Mouse (Mus musculus) forebrain, embryonic 11.5 days (tissue): ENCODE measurements around the gene Mpig6b. TPM values are rescaled to one million over a fixed set of nuclear protein-coding genes. Genes with fewer than 3 reads are reported as not detected.
A peak's percentile ranks its signal among the peaks of the same experiment; 100 is the strongest.

Experiments used
- ATAC-seq: fragments of 200-750 bp; cut with Nextera tagmentation; replicated peaks from 2 replicates; pipeline ENCODE4 v1.8.0; 2017; ENCODE audit warnings: moderate TSS enrichment; ENCODE audit not compliant: low FRiP score
- DNase-seq: peaks from one replicate; pipeline ENCODE4 v3.0.0-alpha.2; 2017; ENCODE audit warnings: low spot score
- H3K27ac ChIP-seq: fragments of 300-500 bp; sonication (generic); 2 replicates; pipeline ENCODE4 v1.5.1; 2014; ENCODE audit warnings: low read depth, low read length
- H3K27me3 ChIP-seq: fragments of 300-500 bp; sonication (generic); 2 replicates; pipeline ENCODE4 v1.6.1; 2014; ENCODE audit warnings: mild to moderate bottlenecking, low read length, mixed read lengths; ENCODE audit not compliant: control insufficient read depth, insufficient read depth
- H3K36me3 ChIP-seq: fragments of 300-500 bp; sonication (generic); 2 replicates; pipeline ENCODE4 v1.6.1; 2014; ENCODE audit warnings: mild to moderate bottlenecking, low read length, moderate library complexity, mixed read lengths; ENCODE audit not compliant: control insufficient read depth, insufficient read depth
- H3K4me1 ChIP-seq: fragments of 300-500 bp; sonication (generic); replicated peaks from 2 replicates; pipeline ENCODE4 v1.6.1; 2014; ENCODE audit warnings: low read length, mixed read lengths; ENCODE audit not compliant: control insufficient read depth, insufficient read depth
- H3K4me2 ChIP-seq: fragments of 300-500 bp; sonication (generic); 2 replicates; pipeline ENCODE4 v1.6.1; 2014; ENCODE audit warnings: low read depth, mild to moderate bottlenecking, low read length, moderate library complexity, mixed read lengths; ENCODE audit not compliant: severe bottlenecking
- H3K4me3 ChIP-seq: fragments of 300-500 bp; sonication (generic); 2 replicates; pipeline ENCODE4 v1.5.1; 2014; ENCODE audit warnings: low read depth, low read length
- H3K9ac ChIP-seq: fragments of 300-500 bp; sonication (generic); 2 replicates; pipeline ENCODE4 v1.6.1; 2014; ENCODE audit warnings: low read length
- H3K9me3 ChIP-seq: fragments of 300-500 bp; sonication (generic); 2 replicates; pipeline ENCODE4 v1.6.1; 2016; ENCODE audit warnings: low read length, mixed read lengths; ENCODE audit not compliant: control insufficient read depth
- WGBS: fragments of 180-500 bp; shearing (Covaris S2); extraction: QIAGEN DNeasy Blood & Tissue Kit; methylation state at CpG from one replicate; pipeline ENCODE4 v1.1.7; 2014; 5-methylcytosine and 5-hydroxymethylcytosine counted together
- polyA plus RNA-seq: library from polyadenylated mRNA; unstranded; fragments of >200 nt; fragmentation: Nextera tagmentation; extraction: Ambion mirVana; gene quantifications from 2 replicates; pipeline ENCODE4 v1.2.1, GENCODE M21; 2014

Gene Mpig6b
- polyA plus RNA-seq, 1 experiment from 2014 or later, result 1.3 TPM

DNA sequence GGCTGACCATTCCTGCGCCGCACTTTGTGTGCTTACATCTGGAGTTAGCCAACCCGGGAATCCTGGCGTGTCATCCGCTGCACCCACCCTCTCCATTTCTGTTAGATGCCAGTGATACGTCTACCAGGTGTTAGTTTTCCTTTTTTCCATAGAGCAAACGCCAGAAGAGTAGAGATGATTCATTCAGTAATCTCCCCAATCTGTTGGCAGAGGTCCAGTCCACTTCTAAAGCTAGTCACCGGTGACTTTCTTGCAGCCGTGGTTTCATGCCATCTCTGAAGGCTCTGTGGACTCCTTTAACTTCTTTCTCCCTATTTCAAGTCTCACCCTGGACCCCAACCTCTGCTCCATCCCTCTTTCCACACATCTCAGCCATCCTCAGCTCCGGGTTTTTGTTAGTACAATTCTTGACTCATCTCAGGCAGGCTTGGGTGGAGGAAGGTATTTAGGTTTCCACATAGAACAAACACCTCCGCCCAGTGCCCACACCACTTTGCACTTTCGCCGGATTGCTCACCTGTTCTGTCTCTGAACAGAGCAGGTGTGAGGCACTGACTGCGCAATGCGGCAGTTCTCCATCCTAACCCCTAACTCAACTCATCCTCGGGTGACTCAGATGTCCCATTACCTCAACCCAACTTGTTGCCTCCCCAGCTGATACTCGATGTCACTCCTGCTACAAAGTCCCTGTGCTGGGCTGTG, 2.4 kb upstream of the Mpig6b start:
- H3K27ac ChIP-seq, result no peak overlapping the region
- 88% methylated on average over 17 of the region's 17 CpGs for WGBS
- no peaks in the 10 kb centered on the region for H3K36me3 ChIP-seq
- H3K4me2 ChIP-seq, result no peak overlapping the region
- ATAC-seq, result no peak
- DNase-seq, result no peak
- H3K9ac ChIP-seq, result no peak overlapping the region
- H3K4me3 ChIP-seq, result no peak overlapping the region
- peaks cover 14% of the 10 kb centered on the region for H3K27me3 ChIP-seq
- peaks cover 6% of the 10 kb centered on the region; the same call in 1 of the 2 replicates for H3K4me1 ChIP-seq
- H3K9me3 ChIP-seq, result no peaks in the 10 kb centered on the region

DNA sequence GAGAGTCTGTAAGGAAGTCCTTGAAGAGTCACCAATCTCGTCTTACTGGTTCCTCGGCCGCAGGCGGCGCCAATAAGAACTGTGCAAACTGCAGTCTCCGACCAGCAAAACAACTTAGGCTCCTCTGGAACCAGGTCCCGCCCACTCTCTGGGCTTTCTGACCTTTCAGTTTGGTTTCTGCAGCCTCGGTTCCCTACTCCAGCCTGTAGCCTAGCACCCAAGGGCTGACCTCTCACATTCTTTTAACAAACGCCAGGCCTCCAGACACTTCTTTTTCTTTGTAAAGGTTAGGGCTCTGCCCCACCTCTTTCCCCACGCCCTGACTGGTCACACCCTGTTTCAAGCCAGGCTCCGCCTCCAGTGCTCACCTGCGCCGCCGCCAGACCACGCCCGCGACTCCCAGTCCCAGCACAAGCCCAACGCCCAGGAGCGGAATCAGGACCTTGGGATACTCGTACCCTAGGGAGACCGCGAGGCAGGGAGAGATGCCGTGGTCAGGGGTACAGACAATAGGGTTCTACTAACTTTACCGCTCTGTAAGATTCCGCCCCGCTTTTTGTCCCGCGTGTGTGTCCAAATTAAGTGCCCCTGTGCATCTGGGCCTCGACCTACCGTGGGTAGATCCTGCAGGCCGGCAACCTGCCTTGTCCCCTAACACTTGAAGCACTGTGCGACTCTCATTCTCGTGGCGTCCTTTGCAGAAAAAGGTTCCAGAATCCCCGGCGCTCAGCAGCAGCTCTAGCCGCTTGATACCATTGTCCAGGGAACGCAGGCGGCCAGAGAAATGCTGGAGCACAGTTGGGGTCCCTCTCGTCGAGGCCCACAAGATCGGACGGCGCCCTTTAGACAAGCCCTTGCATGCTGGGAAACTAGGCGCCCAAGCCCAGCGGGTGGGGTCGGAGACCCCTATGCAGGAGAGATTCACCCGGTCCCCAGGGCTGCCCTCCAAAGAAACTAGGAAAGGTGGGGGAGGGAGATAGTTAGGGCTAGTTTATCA, 735 bp downstream of the Mpig6b start, which contains the start of gene Ly6g6c:
TSS of gene Ly6g6c (plus strand) at position 438 of the 997 bp plus-strand sequence.
- WGBS, result under 1% methylated on average over 48 of the region's 48 CpGs

DNA sequence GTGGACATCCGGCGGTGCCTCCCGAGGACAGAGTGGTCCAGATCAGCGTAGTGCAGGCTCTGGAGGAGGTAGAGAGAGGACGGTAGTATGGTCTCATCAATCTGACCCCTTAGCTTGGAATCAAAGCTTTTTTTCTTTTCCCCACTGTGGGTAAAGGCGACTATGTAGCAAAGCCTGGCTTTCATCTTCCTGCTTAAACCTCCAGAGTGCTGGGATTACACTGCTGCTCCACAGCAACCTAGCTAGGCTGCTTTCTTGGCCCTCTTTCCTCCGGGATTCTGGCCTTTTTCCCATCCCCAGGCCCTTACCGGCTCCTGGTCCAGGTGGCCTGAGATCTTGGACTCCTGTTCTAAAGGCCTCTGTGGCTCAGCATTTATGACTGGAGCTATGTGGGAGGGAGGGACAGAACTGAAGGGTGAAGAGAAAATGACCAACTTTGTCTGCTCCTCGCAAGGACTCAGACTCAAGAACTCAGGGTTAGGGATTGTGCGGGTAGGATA, 1.6 kb downstream of the Mpig6b start:
- Histone ChIP-seq H3K27ac (no peak overlapping the region), H3K4me2 (peak overlapping the region; percentile 37; the same call in 1 of the 2 replicates), H3K36me3 (peaks cover 7% of the 10 kb centered on the region; the same call in 1 of the 2 replicates), H3K9me3 (no peaks in the 10 kb centered on the region), H3K4me1 (peaks cover 14% of the 10 kb centered on the region), H3K4me3 (no peak overlapping the region), H3K27me3 (peaks cover 14% of the 10 kb centered on the region), H3K9ac (no peak overlapping the region)
- no peak for DNase-seq
- ATAC-seq, result no peak
- WGBS, result 34% methylated on average over 10 of the region's 10 CpGs

More for the DNA sequence above, 735 bp downstream of the Mpig6b start, which contains the start of gene Ly6g6c:
- Histone ChIP-seq H3K4me3 (peak within 1 kb of the TSS; percentile 6), H3K27me3 (peaks cover 14% of the 10 kb centered on the region), H3K36me3 (peaks cover 7% of the 10 kb centered on the region; the same call in 1 of the 2 replicates), H3K9me3 (no peaks in the 10 kb centered on the region), H3K9ac (peak within 1 kb of the TSS; percentile 48), H3K27ac (no peak within 1 kb of the TSS), H3K4me1 (peaks cover 13% of the 10 kb centered on the region), H3K4me2 (peak within 1 kb of the TSS; percentile 37)
- peak; percentile 67 for DNase-seq
- no peak for ATAC-seq

DNA sequence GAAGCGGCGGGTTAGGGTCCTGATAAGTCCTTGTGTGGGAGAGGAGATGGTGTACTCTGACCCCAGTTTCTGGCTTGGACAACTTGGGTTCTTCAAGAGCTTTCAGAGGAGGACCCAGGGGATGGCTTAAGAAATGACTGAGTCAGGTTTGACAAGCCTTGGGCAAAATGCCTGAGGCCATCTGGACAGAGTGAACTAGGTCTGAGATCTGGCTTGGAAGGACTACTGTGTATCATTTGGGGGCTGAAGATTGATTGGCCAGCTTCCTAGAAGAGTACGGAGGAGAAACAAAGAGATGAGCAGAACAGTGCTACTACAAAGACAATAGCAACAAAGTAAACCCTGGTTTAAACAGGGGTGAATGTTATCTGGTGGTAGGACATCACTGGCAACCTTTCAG, 2.5 kb downstream of the Mpig6b start:
- H3K27me3 ChIP-seq, result peaks cover 14% of the 10 kb centered on the region
- DNase-seq, result no peak
- peaks cover 17% of the 10 kb centered on the region for H3K4me1 ChIP-seq
- H3K36me3 ChIP-seq, result peaks cover 7% of the 10 kb centered on the region; the same call in 1 of the 2 replicates
- no peak overlapping the region for H3K4me2 ChIP-seq
- no peaks in the 10 kb centered on the region for H3K9me3 ChIP-seq
- H3K27ac ChIP-seq, result no peak overlapping the region
- WGBS, result 93% methylated on average over 3 of the region's 3 CpGs
- no peak overlapping the region for H3K4me3 ChIP-seq
- ATAC-seq, result no peak
- H3K9ac ChIP-seq, result no peak overlapping the region

DNA sequence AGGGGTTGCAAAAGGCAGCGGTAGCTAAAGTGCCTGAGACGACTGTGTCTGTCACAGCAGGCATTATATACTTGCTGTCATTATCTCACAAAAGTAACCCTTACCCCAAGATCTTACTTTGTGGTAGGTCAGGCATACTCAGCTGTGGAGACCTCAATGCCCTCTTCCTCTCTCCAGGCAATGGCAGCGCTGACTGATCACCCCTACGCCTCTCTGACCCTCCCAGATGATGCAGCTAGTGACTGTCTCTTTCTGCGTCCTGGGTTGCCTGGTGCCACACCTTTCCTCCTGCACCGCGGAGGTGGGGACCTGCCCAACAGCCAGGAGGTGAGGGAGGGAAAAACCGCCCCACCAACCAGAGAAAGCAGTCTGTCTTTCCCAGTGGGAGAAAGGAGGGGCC, 4.7 kb downstream of the Mpig6b start:
- no peaks in the 10 kb centered on the region for H3K9me3 ChIP-seq
- DNase-seq (peak; percentile 45), ATAC-seq (no peak)
- peaks cover 8% of the 10 kb centered on the region; the same call in 1 of the 2 replicates for H3K36me3 ChIP-seq
- 88% methylated on average over 8 of the region's 8 CpGs for WGBS
- no peak overlapping the region for H3K9ac ChIP-seq
- peaks cover 10% of the 10 kb centered on the region for H3K27me3 ChIP-seq
- peaks cover 17% of the 10 kb centered on the region for H3K4me1 ChIP-seq
- H3K4me2 ChIP-seq, result no peak overlapping the region
- no peak overlapping the region for H3K27ac ChIP-seq
- no peak overlapping the region for H3K4me3 ChIP-seq

DNA sequence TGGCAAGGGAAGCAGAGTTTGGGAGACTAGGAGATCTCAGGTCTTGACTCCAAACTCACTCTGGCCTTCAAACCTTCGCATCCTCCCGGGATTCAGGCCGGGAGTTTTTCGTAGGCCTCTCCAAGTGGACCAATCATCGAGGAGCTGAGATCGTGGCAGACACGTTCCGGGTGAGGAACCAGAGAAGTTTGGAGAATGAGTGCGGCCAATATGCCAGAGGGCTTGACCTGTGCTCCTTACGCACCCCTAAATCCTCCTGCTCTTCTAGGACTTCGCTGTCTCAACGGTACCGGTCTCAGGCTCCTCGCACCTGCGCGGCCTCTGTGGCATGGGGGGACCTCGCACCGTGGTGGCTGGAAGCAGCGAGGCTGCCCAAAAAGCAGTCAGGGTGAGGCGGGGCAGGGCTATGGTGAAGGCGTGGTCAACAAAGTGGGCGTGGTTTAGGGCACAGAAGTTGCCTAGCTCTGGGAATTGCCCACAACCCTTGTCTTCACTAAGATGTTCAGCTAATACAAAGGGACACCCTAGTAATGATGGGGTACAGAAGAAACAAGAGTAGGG, 5.2 kb downstream of the Mpig6b start:
- Histone ChIP-seq H3K36me3 (peaks cover 11% of the 10 kb centered on the region; the same call in 1 of the 2 replicates), H3K4me1 (peaks cover 17% of the 10 kb centered on the region), H3K9ac (peak overlapping the region; percentile 72; the same call in 1 of the 2 replicates), H3K27ac (no peak overlapping the region), H3K4me3 (peak overlapping the region; percentile 64), H3K4me2 (peak overlapping the region; percentile 73; the same call in 1 of the 2 replicates), H3K27me3 (peaks cover 6% of the 10 kb centered on the region; the same call in 1 of the 2 replicates), H3K9me3 (no peaks in the 10 kb centered on the region)
- no peak for DNase-seq
- no peak for ATAC-seq
- 63% methylated on average over 22 of the region's 22 CpGs for WGBS

DNA sequence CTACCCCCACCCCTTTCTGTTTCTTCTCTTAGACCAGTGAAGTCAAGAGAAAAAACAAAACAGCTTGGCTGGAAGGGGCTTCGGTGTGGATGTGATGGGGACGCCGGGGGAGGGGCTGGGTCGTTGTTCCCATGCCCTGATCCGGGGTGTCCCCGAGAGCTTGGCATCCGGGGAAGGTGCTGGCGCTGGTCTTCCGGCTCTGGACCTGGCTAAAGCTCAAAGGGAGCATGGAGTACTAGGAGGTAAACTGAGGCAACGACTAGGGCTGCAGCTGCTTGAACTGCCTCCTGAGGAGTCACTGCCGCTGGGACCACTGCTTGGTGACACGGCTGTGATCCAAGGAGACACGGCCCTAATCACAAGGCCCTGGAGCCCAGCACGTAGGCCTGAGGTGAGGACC, 5.9 kb downstream of the Mpig6b start:
- H3K9me3 ChIP-seq, result no peaks in the 10 kb centered on the region
- peaks cover 3% of the 10 kb centered on the region; the same call in 1 of the 2 replicates for H3K27me3 ChIP-seq
- DNase-seq (no peak), ATAC-seq (no peak)
- H3K4me3 ChIP-seq, result peak overlapping the region; percentile 64
- peak overlapping the region; percentile 73 for H3K4me2 ChIP-seq
- no peak overlapping the region for H3K27ac ChIP-seq
- H3K36me3 ChIP-seq, result peaks cover 13% of the 10 kb centered on the region; the same call in 1 of the 2 replicates
- H3K9ac ChIP-seq, result peak overlapping the region; percentile 72
- WGBS, result 31% methylated on average over 14 of the region's 14 CpGs
- peaks cover 17% of the 10 kb centered on the region for H3K4me1 ChIP-seq
